Mouse (Mus musculus) liver, postnatal 0 days (tissue): Measurements from ENCODE around the gene Adamts7.

Experiments
- CTCF ChIP-seq: sonication (generic); IDR thresholded peaks from 2 replicates; pipeline ENCODE4 v1.5.1; 2016; ENCODE audit warnings: antibody characterized with exemption, low read depth
- EP300 ChIP-seq: IDR thresholded peaks from 2 replicates; pipeline ENCODE4 v1.6.1; 2016; ENCODE audit warnings: antibody characterized with exemption, low read depth, mild to moderate bottlenecking

GRCm38 (mm10) chr9:90182636-90183421 is 20.0 kb downstream of the Adamts7 start:
- TF ChIP-seq CTCF (no peak), EP300 (no peak)
